Mouse (Mus musculus): ENCODE measurements around the gene Sort1.

Gene Sort1

DNA sequence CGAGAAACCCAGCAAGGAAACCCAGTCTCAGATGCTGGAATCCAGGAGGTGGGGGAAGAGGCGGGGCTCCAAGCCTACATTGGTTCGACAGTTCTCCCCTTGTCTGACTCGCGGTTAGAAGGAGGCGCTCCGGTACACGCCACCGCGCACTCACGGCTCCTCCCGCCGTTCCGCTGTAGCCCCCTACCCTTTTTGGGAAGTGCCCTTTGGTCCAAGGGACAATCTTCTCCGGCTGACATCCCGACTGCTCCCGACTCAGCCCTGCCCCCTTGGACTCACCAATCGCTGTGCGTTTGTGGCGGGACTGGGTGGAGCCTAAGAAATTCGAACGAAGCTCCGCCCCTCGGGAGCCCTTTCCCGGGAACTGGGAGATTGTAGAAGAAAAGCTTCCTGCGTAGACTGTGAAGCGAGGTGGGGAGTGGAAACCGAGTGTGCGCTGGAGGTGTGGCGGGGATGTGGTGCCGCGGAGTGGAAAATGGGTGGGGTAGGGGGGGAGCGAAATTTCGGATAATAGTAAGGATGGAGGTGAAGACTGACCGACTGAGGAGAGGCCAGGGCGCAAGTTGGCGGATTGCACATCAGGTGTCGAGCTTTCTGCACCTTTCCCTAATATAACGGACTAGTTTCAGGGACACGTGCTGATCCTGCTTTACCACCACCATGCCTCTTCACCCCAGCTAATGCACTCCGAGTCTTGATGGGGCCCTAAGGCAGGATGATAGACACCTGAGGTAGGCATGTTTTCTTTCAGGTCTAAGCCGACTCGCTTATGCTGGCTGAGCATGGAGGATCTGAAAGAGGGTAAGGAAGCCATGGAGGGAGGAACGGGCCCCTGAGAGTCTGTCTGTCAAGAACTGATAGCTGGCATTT is 99.8 kb downstream of the Sort1 start, which contains the start of gene Psrc1:
Gene Psrc1, plus strand, starts transcription at position 355 of the 870 bp plus-strand sequence.
- DNase-seq (ENCODE audit: low spot score): peak; percentile 91

DNA sequence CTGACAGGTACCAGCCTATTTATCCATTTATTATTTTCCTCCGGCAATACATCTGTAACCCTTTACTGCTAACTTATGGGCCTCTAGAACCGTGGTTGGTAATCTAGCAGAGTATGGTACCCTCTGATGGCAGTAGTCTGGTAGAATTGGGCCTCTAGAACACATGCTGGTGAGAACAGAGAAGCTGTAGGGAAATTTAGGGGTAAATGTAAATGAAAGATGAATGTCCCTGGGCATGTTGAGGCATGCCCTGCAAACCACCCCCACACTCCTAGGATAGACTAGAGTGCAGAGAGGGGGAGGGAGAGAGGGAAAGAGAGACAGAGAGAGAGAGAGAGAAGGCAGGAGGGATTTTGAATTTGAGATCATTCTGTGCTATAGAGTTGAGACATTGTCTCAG is 100.5 kb downstream of the Sort1 start:
- DNase-seq (ENCODE audit: low spot score): no peak

DNA sequence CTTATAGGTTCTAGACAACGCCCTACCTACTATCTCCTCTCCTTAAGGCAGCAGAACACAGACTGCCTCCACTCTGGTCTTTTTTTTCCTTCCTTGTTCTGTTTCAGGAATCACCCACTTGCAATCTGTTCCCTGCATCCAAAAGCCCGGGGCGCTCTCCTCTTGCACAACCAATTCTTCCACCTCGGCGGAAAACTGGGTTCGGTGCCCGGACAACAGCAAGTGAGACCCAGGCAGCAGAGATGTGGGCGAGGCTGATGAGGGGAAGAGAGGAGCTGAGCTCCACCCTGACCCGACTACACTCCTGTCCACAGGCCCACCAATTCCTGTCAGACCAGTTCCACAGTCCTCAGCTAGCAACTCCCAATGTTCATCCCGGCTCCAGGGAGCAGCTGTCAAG is 102.3 kb downstream of the Sort1 start:
- DNase-seq (ENCODE audit: low spot score): no peak

DNA sequence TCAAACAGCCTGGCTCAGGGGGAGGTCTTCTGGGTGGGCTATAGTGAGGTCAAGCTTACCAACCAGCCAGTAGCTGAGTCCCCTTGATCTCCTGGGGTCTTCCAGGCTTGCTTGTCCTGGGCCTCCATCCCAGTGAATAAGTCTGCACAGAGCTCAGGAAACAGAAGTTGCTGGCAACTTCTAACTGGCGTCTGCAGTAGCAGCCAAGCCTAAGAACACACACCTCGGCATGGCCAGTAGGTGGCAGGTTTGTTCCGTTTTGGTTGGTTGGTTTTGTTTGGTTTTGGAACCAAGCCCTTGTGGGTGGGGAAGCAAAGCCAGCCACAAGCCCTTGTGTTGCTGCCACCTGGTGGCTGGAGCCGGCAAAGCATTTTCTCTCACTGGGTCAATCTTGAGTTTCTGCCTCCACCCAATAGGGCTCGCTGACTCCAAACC is 105.2 kb downstream of the Sort1 start:
- peak; percentile 96 for DNase-seq (ENCODE audit: low spot score)

DNA sequence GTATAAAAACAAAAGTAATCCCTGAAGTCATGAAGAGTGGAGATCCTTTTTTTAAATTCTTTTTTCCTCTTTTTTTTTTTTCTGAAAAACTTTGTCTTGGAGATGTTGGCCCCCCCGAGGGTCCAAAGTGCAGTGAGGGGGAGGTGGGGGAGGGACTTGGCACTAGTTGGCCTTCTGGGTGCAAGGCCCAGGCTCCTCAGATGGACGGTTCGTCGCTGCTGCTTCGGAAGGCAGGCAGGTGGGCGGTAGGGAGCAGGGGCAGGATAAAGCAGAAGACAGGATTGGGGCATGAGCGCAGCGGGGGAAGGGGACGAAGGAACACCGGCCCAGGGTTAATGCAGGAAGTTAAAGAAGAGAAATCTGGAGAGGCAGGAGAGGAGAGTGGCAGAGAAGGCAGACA is 108.4 kb downstream of the Sort1 start:
- DNase-seq (ENCODE audit: low spot score): no peak

DNA sequence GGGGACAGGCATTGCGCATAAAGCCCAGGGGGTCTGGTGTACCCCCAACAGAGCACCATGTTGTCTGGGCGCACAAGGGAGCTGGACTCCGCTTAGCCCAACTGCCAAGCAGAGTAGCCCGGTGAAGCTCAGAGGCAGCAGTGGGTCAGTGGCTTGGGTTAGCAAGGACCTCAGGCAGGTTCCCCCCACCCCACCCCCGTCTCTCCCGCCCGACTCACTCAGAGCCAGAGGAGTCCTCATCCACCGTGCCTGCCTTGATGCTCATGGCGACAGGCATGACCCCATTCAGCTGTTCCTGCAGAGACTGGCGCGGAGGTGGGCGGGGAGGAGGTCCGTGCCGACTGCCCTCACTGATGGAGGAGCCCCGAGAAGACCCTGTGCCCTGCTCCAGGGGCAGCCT is 108.9 kb downstream of the Sort1 start:
- DNase-seq (ENCODE audit: low spot score): no peak

DNA sequence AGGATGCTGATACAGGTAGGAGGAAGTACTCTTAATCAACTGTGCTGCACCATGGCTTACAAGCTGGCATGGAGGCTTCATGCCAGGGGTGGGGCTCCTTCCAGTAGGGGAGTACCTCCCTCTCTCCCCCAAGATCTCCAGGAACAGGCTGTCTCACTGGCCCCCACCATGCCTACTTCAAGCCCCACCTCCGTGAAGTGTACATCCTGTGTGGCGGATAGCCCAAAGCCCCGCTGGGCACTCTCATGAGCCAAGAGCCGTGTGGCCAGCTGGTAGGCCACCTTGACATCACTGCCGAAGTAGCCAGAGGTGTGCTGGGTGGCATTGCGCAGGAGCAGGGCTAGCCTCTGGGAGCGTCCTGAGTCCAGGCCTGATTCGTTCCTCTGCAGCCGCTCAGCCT is 114.4 kb downstream of the Sort1 start:
- DNase-seq (ENCODE audit: low spot score): no peak

DNA sequence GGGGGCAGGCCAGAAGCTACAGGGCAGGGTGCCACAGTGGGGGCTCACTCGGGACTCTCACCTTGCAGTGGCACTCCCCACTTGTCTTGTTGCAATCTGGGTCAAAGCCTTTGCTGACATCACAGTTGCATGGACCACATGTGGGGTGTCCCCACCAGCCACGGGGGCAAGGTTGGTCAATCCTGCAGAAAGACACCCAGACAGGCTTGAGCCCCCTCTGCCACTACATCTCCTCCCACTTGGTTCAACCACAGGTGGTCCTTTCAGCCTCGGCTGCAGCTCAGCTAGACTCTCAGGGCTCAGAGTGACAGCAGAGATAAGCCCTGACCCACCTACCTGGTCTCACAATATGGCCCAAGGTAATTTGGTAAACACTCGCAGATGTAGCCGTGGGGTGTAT is 116.6 kb downstream of the Sort1 start:
- DNase-seq (ENCODE audit: low spot score): no peak

DNA sequence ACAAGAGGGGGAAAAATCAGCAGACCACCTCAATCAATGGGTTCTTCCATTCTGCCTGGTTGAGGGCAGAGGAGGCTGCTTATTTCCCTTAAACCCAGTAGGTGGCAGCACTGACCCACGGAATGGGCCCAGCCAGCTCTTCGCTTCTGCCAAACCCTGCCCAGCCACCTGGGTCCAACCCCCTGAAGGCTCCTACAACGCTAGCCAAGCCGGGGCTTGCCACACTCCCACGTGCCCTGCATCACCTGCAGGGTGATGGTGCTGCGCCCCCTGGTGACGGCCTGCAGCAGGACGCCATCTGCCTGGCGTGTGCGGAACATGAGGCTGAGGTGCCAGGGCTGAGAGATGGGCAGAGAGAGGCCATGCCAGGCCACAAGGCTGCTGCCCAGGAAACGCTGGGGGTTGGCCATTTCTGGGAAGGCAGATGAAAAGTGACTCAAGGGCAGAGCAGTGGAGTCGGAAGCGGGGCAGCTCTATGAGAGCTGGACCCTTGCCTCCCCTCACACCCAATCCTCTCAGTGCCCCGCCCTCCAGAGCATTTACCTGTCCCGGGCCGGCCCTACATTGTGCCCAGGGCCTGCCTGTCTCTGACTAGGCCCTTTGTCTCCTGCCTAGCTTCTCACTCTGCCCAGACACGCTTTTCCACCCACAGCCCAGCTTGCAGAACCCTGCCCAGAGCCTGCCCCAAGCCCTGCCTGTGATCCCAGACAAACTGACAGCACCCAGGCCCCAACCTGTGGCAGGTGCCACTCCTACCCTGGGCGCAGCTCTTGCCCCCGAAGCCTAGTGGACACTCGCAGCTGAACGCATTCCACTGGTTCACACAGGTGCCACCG is 118.0 kb downstream of the Sort1 start:
- peak; percentile 94 for DNase-seq (ENCODE audit: low spot score)

DNA sequence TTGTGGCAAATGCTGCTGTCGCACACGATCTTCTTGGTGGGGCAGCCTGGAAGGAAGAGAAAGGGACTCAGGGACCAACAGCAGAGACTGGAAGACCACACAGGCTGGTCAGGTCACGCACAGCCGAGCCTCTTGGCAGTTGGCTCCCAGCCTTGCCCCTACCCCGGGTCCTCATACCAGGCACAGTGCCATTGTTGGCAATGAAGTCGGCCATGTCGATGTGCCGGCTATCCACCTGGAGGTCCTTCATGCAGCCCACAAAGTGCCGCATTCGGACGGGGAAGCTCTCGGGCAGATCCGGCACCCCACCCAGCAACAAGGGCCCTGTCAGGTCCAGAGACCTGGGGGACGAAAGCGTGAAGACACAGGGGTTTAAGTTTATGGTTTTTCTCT is 118.6 kb downstream of the Sort1 start:
- DNase-seq (ENCODE audit: low spot score): no peak

DNA sequence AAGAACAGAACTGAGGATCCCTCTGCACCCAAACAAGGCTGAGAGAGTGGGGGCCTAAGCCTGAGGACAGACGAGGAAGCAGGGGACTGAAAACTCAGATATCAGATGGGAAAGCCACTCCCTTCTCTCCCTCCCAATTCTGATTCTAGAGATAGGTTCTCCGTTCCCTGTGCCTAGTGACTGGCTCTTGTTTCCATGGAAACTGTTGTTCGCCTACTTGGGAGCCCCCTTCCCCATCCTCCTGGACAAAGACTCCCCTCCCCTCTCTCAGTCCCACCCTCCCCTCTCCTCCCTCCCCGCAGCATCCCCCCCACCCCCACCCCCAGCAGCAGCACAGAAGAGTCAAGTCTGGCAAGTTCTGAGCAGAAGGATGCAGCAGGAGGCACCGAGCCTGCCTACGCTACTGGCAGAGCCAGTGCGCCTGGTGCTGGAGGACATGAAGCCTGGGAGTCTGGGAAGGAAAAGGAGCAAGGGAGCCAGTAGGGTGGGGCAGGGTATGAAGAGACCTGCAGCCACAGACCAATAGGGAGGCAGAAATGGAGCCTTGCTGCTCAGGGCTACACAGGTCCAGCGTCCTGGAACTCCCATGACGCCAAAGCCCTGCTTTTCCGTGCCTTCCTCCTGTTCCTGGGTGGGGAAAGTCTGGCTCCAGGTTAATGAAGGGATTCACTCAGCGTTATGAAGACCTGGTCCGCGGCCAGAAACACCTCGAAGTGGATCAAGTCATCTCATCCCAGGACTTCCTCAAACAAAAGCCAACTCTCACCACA is 121.8 kb downstream of the Sort1 start:
- no peak for DNase-seq (ENCODE audit: low spot score)

DNA sequence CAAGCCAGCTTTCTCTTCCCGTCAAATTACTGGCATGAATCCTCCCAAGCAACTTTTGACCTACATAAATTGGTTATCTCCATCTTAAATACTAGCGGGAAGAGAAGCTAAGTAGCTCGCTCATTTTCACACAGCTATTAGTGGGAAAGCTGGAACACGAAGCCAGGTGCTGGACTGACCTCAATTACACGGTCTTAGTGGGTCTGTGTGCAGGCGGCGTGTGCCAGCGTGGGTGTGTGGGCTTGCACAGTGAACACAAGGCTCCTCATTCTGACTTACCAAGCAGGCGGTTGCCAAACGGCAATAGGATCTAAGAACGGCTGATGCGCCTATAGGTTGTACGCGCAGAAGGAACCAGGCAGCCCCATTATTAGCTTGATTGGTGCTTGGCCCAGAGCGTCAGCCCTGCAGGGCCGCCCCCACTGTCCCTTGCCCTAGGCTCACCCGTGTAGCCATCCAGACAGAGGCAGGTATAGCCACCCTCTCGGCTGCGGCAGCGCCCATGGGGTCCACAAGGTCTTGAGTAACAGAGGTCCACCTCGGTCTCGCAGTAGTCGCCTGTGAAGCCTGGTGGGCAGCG is 122.5 kb downstream of the Sort1 start:
- DNase-seq (ENCODE audit: low spot score): no peak

DNA sequence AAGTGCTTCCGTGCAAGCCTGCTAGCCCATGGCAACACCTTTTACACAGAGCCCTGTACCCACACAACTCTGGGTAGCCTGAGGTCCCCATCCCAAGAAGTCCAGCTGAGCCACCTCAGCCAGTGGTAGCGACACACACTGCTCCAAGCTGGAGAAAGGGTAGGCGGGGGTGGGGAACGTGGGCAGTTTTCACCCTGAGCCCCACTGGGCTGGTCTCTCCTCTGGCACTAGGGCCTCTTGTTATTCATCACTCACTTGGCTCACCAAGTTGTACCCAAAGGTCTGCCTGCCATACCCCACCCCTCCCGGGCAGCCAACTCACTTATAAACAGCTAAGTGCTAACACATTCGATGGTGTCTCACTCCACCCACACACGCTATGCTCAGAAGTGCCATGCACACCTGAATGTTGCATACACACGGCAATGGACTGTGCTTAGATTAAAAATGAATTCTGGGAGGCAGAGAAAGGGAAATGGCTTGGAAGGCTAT is 124.7 kb downstream of the Sort1 start:
- no peak for DNase-seq (ENCODE audit: low spot score)

DNA sequence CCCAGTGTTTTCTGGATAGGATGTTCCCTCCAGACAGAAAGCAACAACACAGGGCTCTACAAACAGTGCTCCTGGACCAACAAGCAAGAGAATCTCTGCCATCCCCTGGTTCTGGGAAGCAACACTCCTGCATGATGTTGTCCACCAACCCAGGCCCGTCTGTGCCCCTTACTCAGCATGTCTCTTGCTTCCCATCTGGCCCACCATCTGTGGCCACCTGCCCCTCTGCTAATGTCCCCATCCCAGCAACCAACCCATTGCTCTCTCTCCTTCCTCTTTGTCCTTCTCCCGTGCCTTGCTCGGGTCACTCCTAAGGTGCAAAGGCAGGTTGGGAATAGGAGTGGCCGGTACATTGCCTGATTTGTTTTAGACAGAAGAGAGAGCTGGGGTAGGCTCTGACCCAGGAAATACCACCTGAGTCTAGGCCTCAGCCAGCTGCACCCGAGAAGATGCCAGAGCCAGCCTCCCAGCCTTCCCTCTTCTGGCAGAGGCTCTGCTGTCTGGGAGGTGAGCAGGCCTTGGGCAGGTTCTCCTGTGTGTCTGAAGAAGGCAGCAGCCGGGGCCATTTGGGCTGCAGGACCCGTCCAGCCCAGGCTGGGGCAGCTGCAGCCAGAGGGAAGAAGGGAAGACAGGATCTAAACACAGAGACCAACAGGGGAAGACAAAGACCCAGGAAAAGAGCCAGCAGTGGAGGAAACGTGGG is 125.9 kb downstream of the Sort1 start:
- DNase-seq (ENCODE audit: low spot score): no peak

DNA sequence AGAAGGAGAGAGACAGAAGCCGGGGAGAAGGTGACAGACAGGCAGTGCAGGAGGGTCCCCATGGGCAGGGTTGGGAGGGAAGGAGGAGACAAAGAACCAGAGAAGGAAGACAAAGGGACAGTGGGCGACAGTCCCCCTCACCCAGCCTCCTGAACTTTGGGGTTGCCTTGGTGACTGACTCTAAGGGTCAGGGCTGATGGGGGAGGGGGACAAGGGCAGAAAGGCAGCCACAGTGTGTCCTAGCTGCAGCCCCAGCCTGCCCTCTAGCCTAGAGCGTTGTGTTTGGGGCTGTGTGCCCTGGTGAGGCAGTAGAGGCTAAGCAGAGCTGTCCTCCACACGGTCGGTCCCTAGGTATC is 126.5 kb downstream of the Sort1 start:
- no peak for DNase-seq (ENCODE audit: low spot score)

Measured in lung, postnatal 25 days (tissue).